ENCODE assay signal across 9 mouse cellular contexts in genomic region chr6:121337770-121338518, GRCm38 (mm10). TPM values are rescaled to one million over a fixed set of nuclear protein-coding genes. Genes with fewer than 3 reads are reported as not detected.
DNase-seq lines count a peak whose midpoint lies in the region; ATAC-seq and TF ChIP-seq lines count a peak whose summit lies in the region.
"Had no signal": no experiment of that assay in that cellular context is flagged by ENCODE, and none has a peak within 500 bp of the region (broad histone marks: within the 10 kb centered on the region; RNA-seq: fewer than 3 reads in every experiment).

No protein-coding gene starts in this region.

- H3K27me3 ChIP-seq in E14TG2a.4 (ENCODE audit: insufficient read depth, low read length) = peaks cover 26% of the 10 kb centered on the region
- no peaks in the 10 kb centered on the region for H3K27me3 ChIP-seq in forebrain, embryonic 11.5 days (ENCODE audit: control insufficient read depth, insufficient read depth, low read length)
- peaks cover 1% of the 10 kb centered on the region; the same call in 1 of the 2 replicates for H3K27me3 ChIP-seq in heart, embryonic 16.5 days (ENCODE audit: control insufficient read depth, insufficient read depth, low read length)
- peaks cover 12% of the 10 kb centered on the region for H3K27me3 ChIP-seq in liver, embryonic 12.5 days (replicated peaks)
- no peaks in the 10 kb centered on the region for H3K27me3 ChIP-seq in stomach, embryonic 14.5 days (ENCODE audit: control insufficient read depth, insufficient read depth, low read length)

- peak; percentile 84 for ATAC-seq in forebrain, embryonic 11.5 days (replicated peaks; ENCODE audit: low FRiP score)
- ATAC-seq in heart, embryonic 16.5 days (replicated peaks; ENCODE audit: extremely low read depth, insufficient read depth, low FRiP score) = peak; percentile 21; the same call in 1 of the 2 replicates
- ATAC-seq in liver, embryonic 12.5 days = peak; percentile 49
- ATAC-seq in stomach, embryonic 14.5 days (ENCODE audit: insufficient number of reproducible peaks, insufficient read depth, low FRiP score, low read depth) = peak; percentile 70; the same call in 1 of the 2 replicates

- peaks cover 8% of the 10 kb centered on the region for H3K4me1 ChIP-seq in E14TG2a.4 (replicated peaks; ENCODE audit: low read depth, low read length)
- H3K4me1 ChIP-seq in forebrain, embryonic 11.5 days (replicated peaks; ENCODE audit: control insufficient read depth, insufficient read depth, low read length) = no peaks in the 10 kb centered on the region
- H3K4me1 ChIP-seq in heart, embryonic 16.5 days (ENCODE audit: control insufficient read depth, insufficient read depth, low read length) = no peaks in the 10 kb centered on the region
- H3K4me1 ChIP-seq in liver, embryonic 12.5 days = peaks cover 28% of the 10 kb centered on the region
- no peaks in the 10 kb centered on the region for H3K4me1 ChIP-seq in stomach, embryonic 14.5 days (ENCODE audit: control insufficient read depth, insufficient read depth, low read length)

- H3K4me3 ChIP-seq in E14TG2a.4 (replicated peaks; ENCODE audit: low read length) = no peak overlapping the region
- H3K4me3 ChIP-seq in forebrain, embryonic 11.5 days (ENCODE audit: low read depth, low read length) = no peak overlapping the region
- H3K4me3 ChIP-seq in heart, embryonic 16.5 days (ENCODE audit: low read length) = no peak overlapping the region
- no peak overlapping the region for H3K4me3 ChIP-seq in liver, embryonic 12.5 days
- no peak overlapping the region for H3K4me3 ChIP-seq in stomach, embryonic 14.5 days (ENCODE audit: low read depth, low read length)
- H3K4me3 ChIP-seq: heart, embryonic 13.5 days had no signal

- peak; percentile 90 for TF ChIP-seq CTCF in E14TG2a.4 (conservative IDR thresholded peaks at IDR 0.05; ENCODE audit: low read length)

- no peak overlapping the region for H3K4me2 ChIP-seq in forebrain, embryonic 11.5 days (ENCODE audit: low read depth, low read length, severe bottlenecking)
- H3K4me2 ChIP-seq in heart, embryonic 16.5 days (ENCODE audit: low read depth, low read length) = no peak overlapping the region
- no peak overlapping the region for H3K4me2 ChIP-seq in liver, embryonic 12.5 days
- no peak overlapping the region for H3K4me2 ChIP-seq in stomach, embryonic 14.5 days (replicated peaks; ENCODE audit: low read depth, low read length)
- H3K4me2 ChIP-seq: heart, embryonic 13.5 days had no signal

- peak; percentile 46 for DNase-seq in c-Kit-negative CD71-positive TER-119-positive erythroid progenitor cells, embryonic 14.5 days (ENCODE audit: low read depth, low spot score)
- peak; percentile 90 for DNase-seq in forebrain, embryonic 11.5 days (ENCODE audit: low spot score)
- peak; percentile 87 for DNase-seq in kidney, postnatal 14 days
- DNase-seq in neural tube, embryonic 10.5 days (ENCODE audit: extremely low spot score, low spot score) = peak; percentile 85

- no peak overlapping the region for H3K9ac ChIP-seq in forebrain, embryonic 11.5 days (ENCODE audit: low read length)
- H3K9ac ChIP-seq in heart, embryonic 16.5 days (ENCODE audit: low read length) = no peak overlapping the region
- no peak overlapping the region for H3K9ac ChIP-seq in liver, embryonic 12.5 days
- no peak overlapping the region for H3K9ac ChIP-seq in stomach, embryonic 14.5 days (replicated peaks; ENCODE audit: low read depth, low read length)
- H3K9ac ChIP-seq: heart, embryonic 13.5 days had no signal

- WGBS in forebrain, embryonic 11.5 days = 31% methylated on average over 3 of the region's 3 CpGs
- WGBS in heart, embryonic 16.5 days = 30% methylated on average over 3 of the region's 3 CpGs
- WGBS in liver, embryonic 12.5 days (ENCODE audit: insufficient replicate concordance) = 24% methylated on average over 3 of the region's 3 CpGs
- WGBS in stomach, embryonic 14.5 days = 33% methylated on average over 3 of the region's 3 CpGs

- no peak overlapping the region for H3K27ac ChIP-seq in forebrain, embryonic 11.5 days (ENCODE audit: low read depth, low read length)
- no peak overlapping the region for H3K27ac ChIP-seq in heart, embryonic 16.5 days (ENCODE audit: low read length)
- no peak overlapping the region for H3K27ac ChIP-seq in liver, embryonic 12.5 days
- H3K27ac ChIP-seq in stomach, embryonic 14.5 days (ENCODE audit: low read length) = no peak overlapping the region
- H3K27ac ChIP-seq: heart, embryonic 13.5 days had no signal

- no peaks in the 10 kb centered on the region for H3K9me3 ChIP-seq in E14TG2a.4 (ENCODE audit: low read length)
- no peaks in the 10 kb centered on the region for H3K9me3 ChIP-seq in forebrain, embryonic 11.5 days (ENCODE audit: control insufficient read depth, low read length)
- H3K9me3 ChIP-seq in heart, embryonic 16.5 days (replicated peaks; ENCODE audit: control insufficient read depth, low read length) = no peaks in the 10 kb centered on the region
- H3K9me3 ChIP-seq in liver, embryonic 12.5 days (replicated peaks) = no peaks in the 10 kb centered on the region
- H3K9me3 ChIP-seq in stomach, embryonic 14.5 days (ENCODE audit: control insufficient read depth, low read depth, low read length) = no peaks in the 10 kb centered on the region
- H3K9me3 ChIP-seq: heart, embryonic 13.5 days had no signal

- no peaks in the 10 kb centered on the region for H3K36me3 ChIP-seq in E14TG2a.4 (ENCODE audit: insufficient read depth, low read length)
- no peaks in the 10 kb centered on the region for H3K36me3 ChIP-seq in forebrain, embryonic 11.5 days (ENCODE audit: control insufficient read depth, insufficient read depth, low read length)
- no peaks in the 10 kb centered on the region for H3K36me3 ChIP-seq in heart, embryonic 16.5 days (ENCODE audit: control insufficient read depth, insufficient read depth)
- H3K36me3 ChIP-seq in liver, embryonic 12.5 days = no peaks in the 10 kb centered on the region
- H3K36me3 ChIP-seq in stomach, embryonic 14.5 days (ENCODE audit: control insufficient read depth, insufficient read depth, low read length) = no peaks in the 10 kb centered on the region
- H3K36me3 ChIP-seq: heart, embryonic 13.5 days had no signal

RNA-seq across cellular contexts. Expression of gene Slc6a12, which starts 4.9 kb away (rescaled TPM):
- 0.15 TPM in 1 of 2 replicates, not detected in the other for polyA plus RNA-seq in forebrain, embryonic 11.5 days (2014; fragmentation: Nextera tagmentation; extraction: Ambion mirVana)
- polyA plus RNA-seq in heart, embryonic 16.5 days (2015; fragmentation: Nextera tagmentation; extraction: Ambion mirVana) = not detected in 2 replicates
- 0.87 and 0.94 TPM in 2 replicates for polyA plus RNA-seq in liver, embryonic 12.5 days (2016; fragmentation: Nextera tagmentation; extraction: Ambion mirVana)
- polyA plus RNA-seq in stomach, embryonic 14.5 days (2014; fragmentation: Nextera tagmentation; extraction: Ambion mirVana) = not detected in 2 replicates
- polyA plus RNA-seq: heart, embryonic 13.5 days had no signal

RNA-seq across cellular contexts. Expression of gene Slc6a13, which starts 37.9 kb away (rescaled TPM):
- 1.2 and 1.3 TPM in 2 replicates for polyA plus RNA-seq in forebrain, embryonic 11.5 days (2014; fragmentation: Nextera tagmentation; extraction: Ambion mirVana)
- 5.0 and 5.4 TPM in 2 replicates for polyA plus RNA-seq in heart, embryonic 16.5 days (2015; fragmentation: Nextera tagmentation; extraction: Ambion mirVana)
- 15.6 and 17.7 TPM in 2 replicates for polyA plus RNA-seq in liver, embryonic 12.5 days (2016; fragmentation: Nextera tagmentation; extraction: Ambion mirVana)
- polyA plus RNA-seq in stomach, embryonic 14.5 days (2014; fragmentation: Nextera tagmentation; extraction: Ambion mirVana) = 0.55 and 1.9 TPM in 2 replicates

Comparison
In these comparisons a context has a peak if more than half of its experiments do, and no peak if none do; other contexts are left out.
1. ATAC-seq: peak in every context shown above with its lines; median percentile 84 in forebrain, embryonic 11.5 days; 70 in stomach, embryonic 14.5 days; 49 in liver, embryonic 12.5 days; 21 in heart, embryonic 16.5 days.